Mouse (Mus musculus): ENCODE measurements around the gene Thada.

Thada gene

DNA sequence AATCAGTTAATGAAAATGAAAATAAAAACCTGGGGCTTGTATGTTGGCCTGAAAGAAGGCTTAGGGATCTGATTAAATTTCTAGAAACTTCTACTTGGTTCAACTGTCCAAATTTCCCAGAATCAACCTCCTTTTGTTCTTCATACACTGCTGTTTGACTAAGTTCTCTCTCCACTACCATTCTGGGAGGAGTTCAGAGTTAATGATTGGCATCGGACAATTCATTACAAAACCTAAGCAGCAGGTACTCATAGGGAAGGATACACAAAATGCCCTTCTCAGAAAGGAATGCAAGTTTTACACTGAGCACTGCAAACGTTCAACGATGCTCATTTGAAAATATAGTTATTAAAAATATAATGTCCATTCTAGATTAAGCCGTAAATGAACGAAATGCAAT, 179.5 kb downstream of the Thada start:
- DNase-seq: no peak

DNA sequence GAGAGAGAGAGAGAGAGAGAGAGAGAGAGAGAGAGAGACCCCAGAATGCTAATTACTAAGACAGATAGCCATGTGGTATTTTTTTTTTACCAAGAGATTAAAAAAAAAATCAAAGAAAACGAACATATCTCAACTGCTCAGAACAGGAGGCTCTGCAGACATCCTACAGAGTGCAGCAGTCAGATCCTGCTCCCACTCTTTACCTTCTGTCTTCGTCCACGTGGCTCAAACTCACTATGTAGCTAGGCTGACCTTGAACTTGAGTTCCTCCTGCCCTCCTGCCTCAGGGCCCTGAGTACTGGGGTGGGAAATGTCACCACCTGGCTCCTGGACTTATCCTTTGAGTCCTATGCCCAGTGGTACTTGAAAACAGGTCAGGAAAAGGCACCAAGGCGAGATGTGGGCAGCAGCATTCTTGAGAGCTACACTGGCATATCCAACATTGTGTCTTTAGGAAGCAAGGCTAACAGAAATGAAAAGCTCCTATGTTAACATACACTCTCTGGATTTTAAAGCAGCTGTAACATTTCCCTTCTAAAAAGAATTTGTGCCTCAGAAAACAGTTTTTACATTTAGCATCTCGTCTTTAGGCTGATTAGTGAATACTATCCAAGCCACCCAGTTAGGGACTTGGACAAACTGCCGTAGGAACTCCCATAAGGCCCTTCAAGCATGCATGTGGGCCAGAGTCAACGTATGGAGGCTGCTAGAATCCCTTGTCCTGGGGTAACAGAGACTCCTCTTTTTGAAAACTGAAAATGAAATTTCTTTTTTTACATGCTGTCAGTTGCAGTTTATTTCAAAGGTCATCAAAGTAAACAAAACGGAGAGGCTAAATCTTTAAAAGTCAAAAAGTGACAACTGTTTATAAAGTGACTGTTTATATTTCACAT, 183.4 kb downstream of the Thada start:
- DNase-seq: no peak

DNA sequence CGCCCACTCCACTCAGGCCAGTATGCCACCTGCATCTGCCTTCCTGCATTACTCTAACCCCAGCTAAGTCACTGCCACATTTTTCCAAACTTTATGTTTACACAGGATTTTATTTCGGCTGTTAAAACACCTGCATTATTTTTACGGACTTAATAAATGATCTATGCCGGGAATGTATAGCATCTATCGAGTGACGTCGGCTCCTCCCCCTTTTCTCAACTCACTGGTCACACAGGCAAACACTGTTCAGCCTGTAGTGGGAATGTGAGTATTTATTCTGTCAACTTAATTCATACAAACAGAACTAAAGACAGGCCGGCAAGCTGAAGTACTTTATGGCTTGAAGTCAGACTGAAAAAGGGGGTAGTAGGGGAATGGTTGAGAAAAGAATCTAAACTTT, 187.0 kb downstream of the Thada start:
- no peak for DNase-seq

DNA sequence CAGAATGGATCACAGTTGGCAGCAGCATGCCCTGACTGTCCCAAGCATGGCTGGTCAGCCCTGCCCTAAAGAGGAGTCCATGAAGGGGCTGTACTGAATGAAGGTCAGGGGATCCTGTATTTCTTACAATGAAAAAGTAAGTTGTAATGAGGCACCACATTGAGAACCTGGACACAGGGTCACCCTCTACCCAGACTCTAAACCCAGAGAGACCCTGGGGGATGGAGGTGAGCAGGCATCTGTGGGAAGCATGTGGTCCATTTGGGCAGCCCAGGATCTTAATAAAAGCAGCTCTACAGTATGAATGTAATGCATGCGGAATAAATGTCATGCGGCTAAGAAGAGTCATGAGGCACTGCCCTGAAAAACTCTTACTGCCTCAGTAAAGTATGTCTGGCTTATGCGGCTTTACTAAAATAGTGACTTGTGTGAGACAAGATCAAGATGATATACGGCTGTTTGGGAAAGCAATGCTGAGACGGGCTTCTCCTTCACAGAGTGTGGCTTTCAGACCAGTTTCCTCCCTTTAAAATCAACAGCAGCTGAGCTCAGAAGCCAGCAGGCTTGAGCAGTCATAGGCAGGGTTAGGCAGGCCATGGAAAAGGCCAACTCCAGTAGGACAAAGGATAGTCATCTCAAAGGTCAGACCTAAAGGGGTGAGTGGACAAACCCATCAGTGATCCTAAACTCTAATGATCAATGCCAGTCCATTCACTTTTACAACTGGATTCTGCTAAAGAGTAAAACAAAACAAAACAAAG, 187.6 kb downstream of the Thada start:
- DNase-seq: no peak

DNA sequence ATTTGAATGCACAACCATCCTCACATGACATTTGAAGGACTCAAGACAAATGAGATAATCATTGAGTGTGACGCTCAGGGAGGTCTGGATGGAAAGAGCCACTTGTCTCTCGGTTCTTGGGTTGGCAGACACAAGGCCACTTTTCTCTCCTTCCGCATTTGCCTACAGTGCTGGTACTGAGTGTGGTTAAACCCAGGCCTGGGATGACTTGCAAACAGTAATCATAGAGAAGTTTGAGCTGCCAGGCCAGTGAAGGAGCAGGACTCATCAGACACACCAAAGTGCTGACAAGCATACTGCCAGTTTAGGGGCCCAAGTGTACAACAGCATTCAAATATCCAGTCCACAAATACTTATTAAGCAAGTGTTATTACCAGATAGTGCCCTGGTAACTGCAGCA, 191.0 kb downstream of the Thada start:
- DNase-seq: no peak

DNA sequence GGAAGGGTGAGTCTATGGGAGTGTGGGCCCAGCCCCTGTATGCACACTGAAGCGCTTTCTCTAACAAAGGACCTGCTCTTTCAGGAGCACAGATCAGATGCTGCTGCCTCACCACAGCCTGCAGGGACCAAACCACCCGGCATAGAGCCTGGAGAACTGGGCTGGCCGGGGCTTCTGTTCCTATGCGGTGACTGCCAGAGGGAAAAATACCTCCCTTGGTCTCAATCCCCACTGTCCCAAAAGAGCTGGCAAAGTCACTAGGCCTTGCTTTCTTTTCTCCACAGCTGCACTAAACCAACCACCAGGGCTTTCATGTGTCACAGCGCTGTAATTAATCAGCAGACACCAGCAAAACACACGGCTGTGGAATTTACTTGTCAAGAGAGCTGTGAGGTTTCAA, 191.8 kb downstream of the Thada start:
- peak in 1 of 2 experiments; percentile 24 for DNase-seq

DNA sequence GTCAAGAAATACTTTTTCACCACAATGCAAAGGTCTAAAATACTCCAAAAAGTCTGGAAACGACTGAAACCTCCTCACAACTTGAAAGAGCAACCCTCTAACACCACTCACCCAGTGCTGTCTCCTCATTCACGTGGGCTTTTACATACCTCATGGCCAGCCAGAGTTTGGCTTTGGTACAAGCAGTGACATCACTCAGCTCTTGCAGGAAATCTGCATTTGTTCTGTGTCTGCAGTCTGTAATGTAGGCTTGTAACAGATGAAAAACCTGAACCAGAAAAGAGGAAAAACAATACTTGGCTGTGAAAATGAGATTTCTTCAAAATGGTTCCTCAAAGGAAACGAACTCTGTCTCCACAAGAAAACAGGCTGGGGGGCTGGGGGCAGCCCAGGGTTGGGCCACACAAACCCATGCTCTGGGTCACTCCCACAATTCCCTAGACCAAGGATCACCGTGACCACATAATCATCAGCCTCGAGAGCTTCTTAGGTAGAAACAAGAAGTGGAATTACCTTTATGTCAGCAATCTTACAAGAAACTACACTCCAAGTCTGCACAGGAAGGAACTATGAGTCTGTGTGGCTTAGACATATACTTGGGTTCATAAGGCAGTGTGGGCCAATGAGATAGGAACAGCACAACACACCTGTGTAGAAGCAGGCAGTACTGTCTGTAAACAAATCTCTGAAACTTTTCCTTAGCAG, 193.3 kb downstream of the Thada start:
- peak; percentile 22 to 26 for DNase-seq

DNA sequence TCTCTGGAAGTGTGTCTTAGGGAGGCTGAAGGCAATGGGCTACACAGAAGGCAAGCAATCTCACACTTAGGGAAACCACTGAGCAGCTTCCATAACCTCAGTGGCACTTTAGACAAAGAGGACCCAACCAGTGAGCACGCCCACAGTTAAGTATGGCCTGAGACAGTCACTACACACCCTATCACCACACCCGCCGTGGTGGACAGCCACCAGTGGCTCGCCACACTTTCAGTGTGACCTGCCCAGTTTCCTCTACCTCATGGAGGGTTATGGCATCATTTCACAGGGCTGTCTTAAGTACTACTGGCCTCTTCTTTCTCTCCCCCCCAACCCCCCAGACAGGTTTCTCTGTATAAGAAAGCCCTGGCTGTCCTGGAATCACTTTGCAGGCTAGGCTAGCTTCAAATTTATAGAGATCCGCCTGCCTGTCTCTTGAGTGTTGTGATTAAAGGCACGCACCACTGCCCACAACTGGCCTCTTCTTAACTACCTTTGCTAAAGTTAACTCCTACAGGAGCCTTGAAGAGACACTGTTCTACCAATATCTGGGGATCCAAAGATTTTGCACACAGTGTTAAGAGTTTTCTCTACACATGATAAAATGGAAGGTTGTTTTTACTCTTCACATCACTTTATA, 194.3 kb downstream of the Thada start:
- DNase-seq: no peak

DNA sequence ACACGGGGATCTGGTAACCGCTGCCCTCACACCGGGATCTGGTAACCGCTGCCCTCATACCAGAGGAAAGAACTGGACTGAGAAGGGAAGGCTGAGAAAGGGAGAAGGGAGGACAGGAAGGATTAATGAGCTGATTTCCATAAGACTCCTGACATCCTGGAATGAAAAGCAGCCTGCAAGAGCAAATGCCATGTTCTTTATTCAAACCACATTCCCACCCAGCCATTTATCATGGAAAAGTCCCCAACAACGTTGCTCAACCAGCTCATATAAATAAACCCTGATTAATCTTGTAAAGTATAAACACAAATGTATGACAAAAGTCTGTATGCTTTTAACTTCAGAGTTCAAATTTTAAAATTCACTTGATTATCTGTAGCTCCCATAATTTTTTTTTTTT, 196.3 kb downstream of the Thada start:
- no peak for DNase-seq

DNA sequence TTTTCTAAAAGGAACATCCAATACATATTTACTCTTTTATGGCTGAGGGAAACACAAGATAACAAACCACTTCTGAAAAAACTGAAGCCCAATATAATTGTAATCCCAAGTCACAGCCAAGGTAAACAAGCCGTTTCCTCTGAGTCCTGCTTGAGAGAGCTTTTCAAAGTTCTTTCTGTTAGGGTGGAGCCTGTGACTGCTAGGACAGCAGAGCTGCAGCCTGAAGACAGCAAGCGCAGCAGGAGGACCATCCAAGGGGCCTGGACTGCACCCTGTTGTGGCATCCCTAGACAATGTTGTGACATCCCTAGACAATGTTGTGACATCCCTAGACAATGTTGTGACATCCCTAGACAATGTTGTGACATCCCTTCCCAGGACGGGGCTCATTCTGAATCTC, 197.6 kb downstream of the Thada start:
- no peak for DNase-seq

DNA sequence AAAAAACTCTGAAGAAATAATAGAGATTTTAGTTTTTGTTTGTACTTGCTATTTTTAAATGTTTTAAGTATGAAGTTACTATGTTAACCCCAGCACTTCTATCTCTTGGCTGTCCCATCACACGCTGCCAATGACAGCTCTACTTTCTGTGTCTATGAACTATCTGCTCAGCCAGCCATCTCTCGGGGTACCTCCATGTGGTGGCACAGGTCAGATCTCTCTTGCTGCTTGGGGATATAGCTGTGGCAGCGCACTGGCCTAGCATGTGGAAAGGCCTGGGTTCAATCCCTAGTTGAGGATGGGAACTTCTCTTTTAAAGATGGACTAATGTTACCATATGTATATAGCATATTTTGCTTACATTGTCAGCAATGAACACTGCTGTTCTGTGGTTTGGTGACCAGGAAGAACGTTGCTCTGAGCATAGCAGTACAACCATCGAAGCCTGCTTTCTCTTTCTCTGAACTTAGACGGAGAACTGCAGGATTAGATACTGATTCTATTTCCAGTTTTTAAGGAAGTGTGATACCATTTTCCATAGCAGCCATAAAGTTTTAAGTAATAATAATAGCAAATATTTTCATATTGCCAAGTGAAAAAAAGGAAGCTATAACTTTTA, 198.4 kb downstream of the Thada start:
- no peak for DNase-seq

DNA sequence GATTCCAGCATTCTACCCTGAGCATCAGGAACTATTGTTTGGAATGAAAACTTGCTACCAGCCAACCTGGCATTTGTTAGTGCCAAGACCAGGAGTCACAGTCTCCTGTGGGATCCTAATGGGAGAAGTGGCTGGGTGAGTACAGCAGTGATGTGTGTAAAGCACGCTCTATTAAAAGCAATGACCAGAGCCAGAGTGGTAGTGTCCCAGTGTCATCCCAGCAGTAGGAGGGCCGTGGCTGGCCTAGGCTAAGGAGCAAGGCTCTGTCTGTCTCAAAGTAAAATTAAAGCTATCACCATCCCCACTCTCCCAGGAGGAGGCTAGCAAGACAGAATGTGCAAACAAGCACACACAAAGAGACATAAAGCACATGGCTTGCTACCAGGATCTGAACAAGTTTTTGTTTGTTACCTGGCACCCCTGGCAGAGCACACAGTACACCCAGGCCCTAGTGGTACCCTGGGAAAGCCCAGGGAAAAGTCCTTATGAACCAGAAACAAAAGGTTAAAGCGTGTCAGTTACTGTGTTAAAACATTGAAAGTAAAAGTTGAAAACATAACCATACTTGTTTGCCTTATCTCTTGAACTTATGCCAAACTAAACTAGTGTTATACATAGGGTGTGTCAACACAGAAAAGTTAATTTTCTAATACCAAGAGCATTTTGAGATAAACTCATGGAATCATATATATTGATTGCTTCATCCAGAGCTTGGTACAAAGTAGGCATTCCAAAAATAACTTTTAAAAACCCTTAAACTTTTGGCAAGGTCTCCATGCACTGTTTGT, 199.7 kb downstream of the Thada start:
- no peak for DNase-seq

DNA sequence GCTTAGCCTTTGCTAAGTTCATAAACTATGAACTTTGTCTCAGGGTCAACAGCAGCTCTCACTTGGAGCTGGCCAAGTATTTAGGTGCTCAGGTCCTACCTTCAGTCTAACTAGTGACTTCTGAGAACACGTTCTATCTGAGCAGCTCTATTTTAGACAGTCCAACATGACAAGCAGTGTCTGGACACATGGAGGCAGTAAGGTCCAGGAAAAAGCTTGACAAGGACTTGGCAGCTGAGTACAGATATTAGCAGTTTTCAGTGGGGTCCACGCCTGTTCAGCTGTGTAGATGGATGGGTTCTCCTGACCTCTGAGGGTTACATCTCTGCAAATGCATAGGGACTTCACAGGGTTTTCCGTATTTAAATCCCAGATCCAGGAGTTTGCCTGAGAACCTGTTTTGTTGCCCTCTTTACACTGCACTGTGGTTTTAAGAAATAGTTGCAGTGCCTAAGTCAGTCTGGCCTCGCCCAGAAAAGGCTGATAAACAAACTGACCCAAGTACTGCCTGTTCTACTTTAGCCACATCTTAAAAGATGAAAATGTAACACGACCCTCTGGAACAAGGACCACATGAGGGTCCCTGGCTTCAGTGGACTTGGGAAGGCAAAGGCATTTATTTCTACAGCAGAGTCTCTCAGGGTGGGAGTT, 200.4 kb downstream of the Thada start:
- DNase-seq: no peak

DNA sequence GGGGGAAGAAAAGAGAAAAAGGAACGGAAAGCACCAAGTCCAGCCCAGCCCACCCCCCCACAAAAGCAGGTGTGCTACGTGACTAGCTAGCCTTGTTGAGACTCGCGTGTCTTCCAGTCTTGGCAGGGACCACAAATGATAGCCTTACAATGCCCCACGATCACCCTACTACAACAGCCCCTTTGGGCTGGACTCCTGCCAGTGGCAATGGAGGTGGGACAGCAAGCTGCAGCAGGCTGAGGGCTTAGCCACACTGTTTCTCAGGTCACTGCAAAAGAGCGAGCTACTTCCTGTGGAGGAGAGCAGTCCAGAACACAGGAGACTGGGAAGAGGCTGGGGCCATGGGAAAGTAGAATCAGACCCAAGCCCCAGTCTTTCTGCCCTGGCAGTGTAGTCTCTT, 201.7 kb downstream of the Thada start:
- peak; percentile 24 to 33 for DNase-seq

DNA sequence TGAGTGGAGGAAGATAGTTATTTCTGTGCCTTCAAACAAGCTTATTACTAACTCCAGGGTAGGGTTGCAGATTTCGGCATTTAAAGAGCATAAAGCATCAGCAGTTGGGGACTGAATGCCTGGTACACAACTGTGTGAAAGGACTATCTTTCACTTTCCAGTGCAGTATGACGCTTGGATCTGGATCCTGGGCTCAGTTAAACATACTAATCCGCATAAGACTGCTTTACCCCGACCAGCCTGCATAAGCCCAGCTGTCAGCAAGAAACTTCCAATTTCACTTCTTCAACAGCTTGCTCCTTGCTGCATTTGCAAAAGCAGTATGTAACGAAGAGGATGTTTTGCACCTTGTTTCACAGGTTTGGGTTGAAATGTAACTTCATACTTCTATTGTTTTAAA, 202.4 kb downstream of the Thada start:
- DNase-seq: no peak

DNA sequence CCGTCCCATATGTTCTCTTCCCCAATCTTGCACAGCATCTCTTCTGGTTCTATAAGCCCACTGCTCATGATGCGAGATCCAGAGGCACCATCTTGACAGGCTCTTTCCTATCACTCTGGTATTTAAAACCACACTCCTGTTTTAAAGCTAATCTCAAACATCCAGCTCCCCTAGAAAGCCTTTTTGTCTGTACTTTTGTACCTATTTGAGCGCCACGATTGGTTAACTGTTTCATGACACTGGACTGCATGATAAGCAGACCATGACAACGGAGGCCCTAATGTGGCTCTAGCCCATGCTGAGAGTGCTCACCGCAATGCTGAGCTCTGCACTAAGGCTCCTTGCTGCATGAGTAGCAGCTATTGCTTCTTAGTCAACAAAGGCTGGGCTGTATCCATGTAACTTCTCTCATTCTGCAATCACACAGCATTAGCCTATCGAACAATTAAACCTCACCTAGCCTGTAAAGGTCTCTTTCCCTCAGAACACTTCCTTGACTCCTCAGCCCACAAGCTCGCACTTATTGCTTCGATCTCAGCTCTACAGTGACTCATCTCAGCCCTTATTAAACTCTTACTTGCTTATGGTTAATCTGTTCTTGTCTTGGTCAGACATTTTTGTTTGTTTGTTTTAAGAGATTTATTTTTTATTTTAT, 203.6 kb downstream of the Thada start:
- DNase-seq: no peak

DNA sequence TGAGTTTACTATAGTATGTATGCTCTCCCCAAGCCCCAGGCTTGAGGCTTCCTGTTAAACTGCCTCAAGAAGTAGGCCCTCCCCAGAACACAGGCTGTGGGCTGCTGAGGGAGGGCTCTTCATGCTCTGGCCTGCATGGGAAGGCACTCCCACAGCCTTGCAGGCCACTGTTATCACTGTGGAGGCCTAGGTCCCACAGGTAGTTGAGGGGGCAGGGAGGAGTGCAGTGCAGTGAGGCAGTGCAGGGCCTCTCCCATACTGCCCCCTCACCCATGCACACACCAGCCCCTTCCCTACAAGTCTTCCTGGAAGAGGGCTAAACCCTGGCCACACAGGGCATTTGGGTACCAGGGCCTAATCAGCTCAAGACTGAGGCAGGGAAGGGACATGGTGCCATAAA, 205.0 kb downstream of the Thada start:
- DNase-seq: no peak

DNA sequence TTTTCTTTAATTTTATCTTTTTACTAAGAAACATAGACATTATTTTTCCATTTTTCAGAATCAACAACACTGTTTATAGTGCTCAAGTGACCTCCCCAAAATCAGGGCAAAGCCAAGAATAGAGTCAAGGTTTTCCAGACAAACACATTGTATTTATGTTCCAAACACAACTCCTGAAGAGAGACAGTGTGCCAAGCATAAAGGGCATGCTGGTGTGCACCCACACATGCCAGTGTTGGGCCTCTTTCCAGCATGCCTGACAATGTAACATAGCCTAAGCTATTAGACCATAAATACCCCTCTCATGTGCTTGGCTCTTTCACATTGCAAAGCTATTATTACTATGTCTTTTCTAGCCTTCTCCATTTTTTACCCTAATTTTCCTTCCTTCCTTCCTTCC, 205.8 kb downstream of the Thada start:
- peak in 1 of 2 experiments; percentile 25 for DNase-seq

DNA sequence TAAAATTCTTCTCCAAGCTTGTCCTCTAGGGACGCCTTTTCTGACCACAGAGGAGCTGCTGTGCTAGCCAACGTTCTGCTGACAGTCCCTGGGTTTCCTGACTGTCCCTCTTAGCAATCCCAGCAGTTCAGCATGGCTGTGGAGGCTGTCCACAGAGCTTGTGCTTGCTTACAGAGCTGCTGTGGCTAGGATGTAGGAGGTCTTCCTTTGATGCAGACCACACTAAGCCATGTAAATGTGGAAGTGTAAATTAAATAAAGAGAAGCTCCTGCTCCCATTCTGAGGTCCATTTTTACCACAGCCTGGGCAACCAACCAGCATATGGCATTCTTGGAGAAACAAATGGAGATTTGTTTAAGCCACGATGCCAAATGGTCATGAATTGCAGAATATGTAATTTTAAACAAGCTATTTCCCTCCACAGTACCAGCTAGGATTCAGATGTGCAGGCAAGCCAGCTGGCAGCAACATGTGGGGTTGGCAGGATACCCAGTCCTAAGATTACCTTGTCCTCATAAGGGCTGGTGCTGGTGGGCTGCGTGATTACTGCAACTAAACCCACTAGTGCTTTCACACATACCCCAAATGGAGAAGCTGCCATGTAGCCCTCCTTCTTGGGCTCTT, 207.3 kb downstream of the Thada start:
- peak; percentile 69 to 74 for DNase-seq

DNA sequence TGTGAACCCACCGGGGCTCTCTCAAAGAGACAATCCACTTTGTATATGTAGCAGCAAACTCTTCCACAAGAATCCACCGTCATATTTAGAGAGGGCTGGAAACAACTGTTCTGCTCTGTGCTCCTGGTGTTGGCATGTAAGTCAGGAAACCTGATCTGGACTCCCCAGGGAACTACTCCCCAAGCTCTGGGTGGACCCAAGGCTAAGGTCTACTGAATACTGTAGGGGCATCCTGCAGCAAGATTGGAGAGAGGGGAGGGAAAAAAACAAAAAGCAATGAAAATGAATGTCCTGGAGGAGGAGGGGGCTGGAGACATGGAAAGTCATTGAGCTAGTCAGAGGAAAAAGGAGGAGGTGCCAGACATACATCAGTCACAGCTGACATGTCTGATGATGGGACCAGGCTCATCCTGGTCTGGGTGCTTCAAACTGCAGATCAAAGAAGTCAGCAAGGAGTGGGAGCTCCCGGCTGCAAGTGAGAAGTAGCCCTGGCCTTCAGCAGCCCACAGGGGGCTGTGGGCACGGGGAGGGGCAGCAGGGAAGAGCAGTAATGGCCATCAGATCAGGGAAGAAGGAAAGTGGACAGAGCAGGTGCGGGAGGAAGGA, 208.0 kb downstream of the Thada start:
- no peak for DNase-seq

Measured in cerebellum, postnatal 10 days (tissue).